ENCODE assay signal across 16 mouse cellular contexts in the genomic region with DNA sequence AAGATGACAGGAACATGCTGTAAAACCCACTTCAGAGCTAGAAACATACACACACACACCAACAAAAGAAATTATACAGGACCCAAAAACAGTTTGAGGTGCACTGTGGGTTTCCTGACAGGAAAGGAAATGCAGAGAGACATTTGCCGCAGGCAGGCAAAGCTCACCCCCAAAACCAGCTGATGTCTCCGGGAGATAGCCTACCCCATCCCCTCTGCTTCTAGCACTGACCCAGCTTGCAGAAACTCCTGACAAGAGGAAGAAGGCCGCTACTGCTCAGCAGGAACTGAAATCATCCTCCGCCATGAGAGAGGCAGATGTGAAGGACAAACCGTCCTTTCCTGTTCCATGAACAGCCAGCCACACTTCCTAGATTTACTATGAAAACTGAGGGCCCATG.
DNase-seq lines count a peak whose midpoint lies in the region; ATAC-seq lines count a peak whose summit lies in the region.
"Had no signal": no experiment of that assay in that cellular context is flagged by ENCODE, and none has a peak within 500 bp of the region (broad histone marks: within the 10 kb centered on the region; RNA-seq: fewer than 3 reads in every experiment).

No protein-coding gene starts in this region.

- H3K4me3 ChIP-seq in midbrain, embryonic 10.5 days = no peak overlapping the region
- H3K4me3 ChIP-seq in midbrain, embryonic 15.5 days = no peak overlapping the region
- no peak overlapping the region for H3K4me3 ChIP-seq in brown adipose tissue, adult 24 weeks (ENCODE audit: insufficient read depth, low read depth, low read length)
- H3K4me3 ChIP-seq: forebrain, embryonic 12.5 days; left cerebral cortex, adult 2 months had no signal

- no peak overlapping the region for H3K9ac ChIP-seq in midbrain, embryonic 15.5 days
- H3K9ac ChIP-seq: forebrain, embryonic 12.5 days had no signal

- DNase-seq in midbrain, embryonic 10.5 days (ENCODE audit: low spot score) = no peak
- peak; percentile 57 for DNase-seq in naive thymus-derived CD4-positive, alpha-beta T cell, adult 2 months (ENCODE audit: low read depth)
- no peak for DNase-seq in lung, postnatal 4 days
- DNase-seq in spleen, postnatal 14 days (ENCODE audit: low spot score in 2 of 2) = no peak
- no peak for DNase-seq in B cell, adult 2 months
- DNase-seq: cerebellum, postnatal 14 days; gastrocnemius, postnatal 14 days; heart, postnatal 14 days; lung, postnatal 10 days; retina, postnatal 1 day had no signal

- WGBS in midbrain, embryonic 10.5 days = 83% methylated on average over 5 of the region's 5 CpGs
- WGBS in midbrain, embryonic 15.5 days = 79% methylated on average over 5 of the region's 5 CpGs

- H3K36me3 ChIP-seq in midbrain, embryonic 10.5 days = peaks cover 23% of the 10 kb centered on the region
- H3K36me3 ChIP-seq in midbrain, embryonic 15.5 days (replicated peaks) = no peaks in the 10 kb centered on the region

- H3K4me2 ChIP-seq in midbrain, embryonic 15.5 days = no peak overlapping the region
- H3K4me2 ChIP-seq: forebrain, embryonic 12.5 days had no signal

- no peak for ATAC-seq in midbrain, embryonic 15.5 days (replicated peaks)
- ATAC-seq: activated CD4-positive, CD25-positive, alpha-beta regulatory T cell, adult 4 months; intestine, embryonic 16.5 days had no signal

- peaks cover 38% of the 10 kb centered on the region for H3K4me1 ChIP-seq in midbrain, embryonic 10.5 days
- H3K4me1 ChIP-seq in midbrain, embryonic 15.5 days = no peaks in the 10 kb centered on the region
- peaks cover 7% of the 10 kb centered on the region for H3K4me1 ChIP-seq in brown adipose tissue, adult 24 weeks (ENCODE audit: control insufficient read depth, insufficient read depth, insufficient read length, low read length)

- H3K27ac ChIP-seq in midbrain, embryonic 10.5 days (replicated peaks) = 0 out of 2 replicates have a peak overlapping the region, but pooled peaks have one; percentile 18
- H3K27ac ChIP-seq in midbrain, embryonic 15.5 days = no peak overlapping the region
- H3K27ac ChIP-seq in brown adipose tissue, adult 24 weeks (replicated peaks; ENCODE audit: low read depth, low read length) = 0 out of 2 replicates have a peak overlapping the region, but pooled peaks have one; percentile 3
- H3K27ac ChIP-seq: forebrain, embryonic 12.5 days; left cerebral cortex, adult 2 months had no signal

- H3K27me3 ChIP-seq in midbrain, embryonic 10.5 days (ENCODE audit: low read depth, poor library complexity, severe bottlenecking) = no peaks in the 10 kb centered on the region
- H3K27me3 ChIP-seq in midbrain, embryonic 15.5 days (replicated peaks) = no peaks in the 10 kb centered on the region
- H3K27me3 ChIP-seq: forebrain, embryonic 12.5 days had no signal

- H3K9me3 ChIP-seq in midbrain, embryonic 10.5 days (replicated peaks) = no peaks in the 10 kb centered on the region
- no peaks in the 10 kb centered on the region for H3K9me3 ChIP-seq in midbrain, embryonic 15.5 days
- H3K9me3 ChIP-seq: forebrain, embryonic 12.5 days had no signal
